Mouse (Mus musculus) limb, embryonic 15.5 days (tissue): Measurements from ENCODE around the gene Ssc5d. TPM values are rescaled to one million over a fixed set of nuclear protein-coding genes. Genes with fewer than 3 reads are reported as not detected.

Experiments
- ATAC-seq: fragments of 200-750 bp; cut with Nextera tagmentation; 2 replicates; pipeline ENCODE4 v1.8.0; 2017; ENCODE audit warnings: low read depth, moderate TSS enrichment; ENCODE audit not compliant: insufficient number of reproducible peaks, low FRiP score, low TSS enrichment
- H3K27ac ChIP-seq: fragments of 300-500 bp; sonication (generic); 2 replicates; pipeline ENCODE4 v1.5.1; 2015; ENCODE audit warnings: moderate library complexity, mild to moderate bottlenecking, inconsistent platforms
- H3K27me3 ChIP-seq: fragments of 300-500 bp; sonication (generic); 2 replicates; pipeline ENCODE4 v1.6.1; 2015; ENCODE audit warnings: inconsistent platforms
- H3K36me3 ChIP-seq: fragments of 300-500 bp; sonication (generic); 2 replicates; pipeline ENCODE4 v1.6.1; 2015; ENCODE audit warnings: inconsistent platforms
- H3K4me1 ChIP-seq: fragments of 300-500 bp; sonication (generic); 2 replicates; pipeline ENCODE4 v1.6.1; 2015; ENCODE audit warnings: inconsistent platforms
- H3K4me2 ChIP-seq: fragments of 300-500 bp; sonication (generic); 2 replicates; pipeline ENCODE4 v1.6.1; 2015; ENCODE audit warnings: mild to moderate bottlenecking, inconsistent platforms
- H3K4me3 ChIP-seq: fragments of 300-500 bp; sonication (generic); 2 replicates; pipeline ENCODE4 v1.5.1; 2015; ENCODE audit warnings: mild to moderate bottlenecking, inconsistent platforms
- H3K9ac ChIP-seq: fragments of 300-500 bp; sonication (generic); 2 replicates; pipeline ENCODE4 v1.6.1; 2015; ENCODE audit warnings: inconsistent platforms
- H3K9me3 ChIP-seq: fragments of 300-500 bp; sonication (generic); 2 replicates; pipeline ENCODE4 v1.6.1; 2016; ENCODE audit warnings: inconsistent platforms
- WGBS: fragments of 180-500 bp; shearing (Covaris S2); methylation state at CpG from one replicate; pipeline ENCODE4 v1.1.7; 2015; 5-methylcytosine and 5-hydroxymethylcytosine counted together
- polyA plus RNA-seq: library from polyadenylated mRNA; unstranded; fragments of >200 nt; fragmentation: Nextera tagmentation; extraction: Ambion mirVana; gene quantifications from 2 replicates; pipeline ENCODE4 v1.2.1, GENCODE M21; 2015

Gene Ssc5d
- polyA plus RNA-seq, 1 experiment from 2014 or later = 15.6 TPM

DNA sequence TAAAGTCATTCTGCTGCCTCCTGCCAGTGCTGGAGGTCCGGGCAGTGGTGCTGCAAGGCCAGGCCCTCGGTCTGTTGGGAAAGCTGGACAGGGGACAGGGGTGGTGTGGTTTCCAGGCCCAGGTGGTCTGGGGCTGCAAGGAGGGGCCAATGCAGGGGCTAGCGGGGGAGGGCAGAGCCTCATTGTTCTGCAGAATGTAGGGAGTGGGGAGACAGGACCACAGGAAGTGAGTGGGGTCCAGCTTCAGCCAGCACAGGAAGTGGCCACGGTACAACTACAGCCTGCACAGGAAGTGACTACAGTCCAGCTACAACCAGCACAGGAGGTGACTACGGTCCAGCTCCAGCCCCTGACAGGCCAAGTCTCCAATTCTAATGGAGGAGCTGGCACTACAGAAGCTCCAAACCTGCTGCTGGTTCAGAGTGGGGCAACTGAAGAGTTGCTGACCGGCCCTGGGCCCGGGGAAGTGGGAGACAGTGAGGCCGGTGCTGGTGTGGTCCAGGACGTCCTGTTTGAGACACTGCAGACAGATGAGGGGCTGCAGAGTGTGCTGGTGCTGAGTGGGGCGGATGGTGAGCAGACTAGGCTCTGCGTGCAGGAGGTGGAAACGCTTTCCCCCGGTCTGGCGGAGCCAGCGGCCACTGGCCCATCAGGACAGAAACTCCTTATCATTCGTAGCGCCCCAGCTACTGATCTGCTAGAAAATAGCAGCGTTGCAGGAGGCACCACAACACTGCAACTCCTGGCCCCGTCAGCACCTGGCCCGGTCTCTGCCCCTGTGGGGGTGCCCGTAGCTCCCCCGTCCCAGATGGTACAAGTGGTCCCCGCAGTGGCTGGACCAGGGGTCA lies 4.4 kb upstream of the Ssc5d start:
- no peak overlapping the region for H3K9ac ChIP-seq
- peak overlapping the region; percentile 91 for H3K27ac ChIP-seq
- no peak overlapping the region for H3K4me2 ChIP-seq
- H3K9me3 ChIP-seq = no peaks in the 10 kb centered on the region
- 61% methylated on average over 23 of the region's 23 CpGs for WGBS
- H3K27me3 ChIP-seq = no peaks in the 10 kb centered on the region
- ATAC-seq = no peak
- H3K4me1 ChIP-seq = peaks cover 60% of the 10 kb centered on the region
- H3K4me3 ChIP-seq = no peak overlapping the region
- peaks cover 37% of the 10 kb centered on the region for H3K36me3 ChIP-seq

DNA sequence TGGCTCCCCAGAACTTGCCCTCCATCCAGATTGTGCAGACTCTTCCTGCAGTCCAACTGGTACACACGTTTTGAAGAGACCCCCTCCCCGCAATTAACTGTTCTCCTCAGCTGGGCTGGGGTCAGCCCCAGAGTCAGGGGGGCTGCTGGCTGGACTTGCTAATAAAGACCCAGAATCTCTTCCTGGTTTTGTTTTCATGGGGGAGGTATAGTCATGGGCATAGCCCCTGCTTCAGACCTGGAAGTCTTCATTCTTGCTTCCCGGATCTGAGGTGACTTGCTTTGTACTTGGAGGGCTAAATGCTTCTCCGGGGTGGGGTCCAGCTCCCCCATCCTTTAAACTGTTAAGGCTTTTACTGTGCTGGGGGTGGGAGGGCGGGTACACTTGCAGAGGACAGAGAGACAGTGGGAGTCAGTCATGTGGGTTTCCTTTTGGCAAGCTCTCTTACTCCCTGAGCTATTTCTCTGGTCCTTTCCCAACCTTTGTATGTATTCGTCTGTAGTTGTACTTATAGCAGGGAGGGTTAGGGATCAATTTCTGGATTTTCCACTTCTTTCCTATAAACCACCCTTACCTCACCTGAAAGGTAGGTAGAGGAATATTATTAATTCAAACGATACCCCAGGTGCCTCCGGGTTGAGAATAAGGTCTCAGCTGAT lies 3.6 kb upstream of the Ssc5d start, which contains the start of gene Nat14:
TSS of gene Nat14 (plus strand) at position 205 of the 659 bp plus-strand sequence.
- 29% methylated on average over 8 of the region's 8 CpGs for WGBS
- peaks cover 60% of the 10 kb centered on the region for H3K4me1 ChIP-seq
- H3K9ac ChIP-seq = 0 out of 2 replicates have a peak within 1 kb of the TSS, but pooled peaks have one; percentile 11
- no peak for ATAC-seq
- peak within 1 kb of the TSS; percentile 31 for H3K4me3 ChIP-seq
- peak within 1 kb of the TSS; percentile 91 for H3K27ac ChIP-seq
- H3K27me3 ChIP-seq = no peaks in the 10 kb centered on the region
- H3K4me2 ChIP-seq = peak within 1 kb of the TSS; percentile 66
- no peaks in the 10 kb centered on the region for H3K9me3 ChIP-seq
- H3K36me3 ChIP-seq = peaks cover 37% of the 10 kb centered on the region

DNA sequence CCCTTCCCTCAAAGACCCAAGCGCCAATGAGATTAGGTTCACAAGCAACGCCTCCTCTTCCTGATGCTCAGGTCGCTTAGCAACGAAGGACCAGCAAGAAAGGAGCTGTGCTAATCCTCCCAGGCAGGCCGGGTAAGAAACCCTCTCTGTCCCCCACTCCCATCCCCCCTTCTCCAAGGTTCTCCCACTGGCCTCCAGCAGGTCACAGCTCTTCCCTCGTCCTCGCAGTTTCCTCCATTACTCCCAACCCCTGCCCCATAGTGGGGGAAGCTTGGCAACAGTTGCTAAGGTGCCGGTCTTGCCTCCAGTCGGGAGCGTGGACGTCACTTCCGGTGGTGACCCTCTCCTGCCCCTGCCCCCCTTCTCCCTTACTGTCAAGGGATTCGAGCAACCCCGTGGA lies 3.1 kb upstream of the Ssc5d start:
- 3% methylated on average over 14 of the region's 14 CpGs for WGBS
- no peak for ATAC-seq

DNA sequence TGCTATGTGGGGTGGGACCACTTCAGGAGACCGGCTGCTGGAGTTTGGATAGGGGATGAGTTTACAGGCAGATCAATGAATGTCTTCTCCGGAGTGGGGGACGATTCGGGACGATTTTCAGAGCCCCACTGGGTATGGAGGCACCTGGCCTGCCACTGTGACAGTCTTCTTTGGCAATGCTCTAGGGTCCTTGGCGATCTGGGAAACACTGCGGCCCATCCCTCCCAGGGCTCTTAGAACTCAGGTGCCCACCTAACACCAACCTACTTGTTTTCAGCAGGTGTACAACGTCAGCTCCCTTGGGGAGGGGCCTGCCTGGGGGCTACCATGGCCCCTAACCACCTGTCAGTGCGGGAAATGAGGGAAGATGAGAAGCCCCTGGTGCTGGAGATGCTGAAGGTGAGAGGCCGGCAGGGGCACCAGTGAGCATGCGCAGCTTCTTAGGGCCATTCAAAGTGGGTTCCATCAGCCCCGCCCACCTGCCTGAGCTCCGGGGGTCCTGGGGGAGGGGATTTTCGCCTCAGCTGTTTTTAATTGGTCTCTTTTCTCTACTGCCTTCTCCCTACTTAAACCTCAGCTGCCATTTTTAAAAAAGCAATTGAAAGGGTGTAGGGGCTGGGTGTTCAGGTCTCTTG lies 2.5 kb upstream of the Ssc5d start:
- 1% methylated on average over 14 of the region's 14 CpGs for WGBS
- peaks cover 65% of the 10 kb centered on the region for H3K4me1 ChIP-seq

More for the DNA sequence above, 3.1 kb upstream of the Ssc5d start:
- no peaks in the 10 kb centered on the region for H3K9me3 ChIP-seq
- peaks cover 65% of the 10 kb centered on the region for H3K4me1 ChIP-seq
- peak overlapping the region; percentile 91 for H3K27ac ChIP-seq
- H3K36me3 ChIP-seq = peaks cover 37% of the 10 kb centered on the region
- peak overlapping the region; percentile 31 for H3K4me3 ChIP-seq
- 0 out of 2 replicates have a peak overlapping the region, but pooled peaks have one; percentile 11 for H3K9ac ChIP-seq
- H3K27me3 ChIP-seq = no peaks in the 10 kb centered on the region
- peak overlapping the region; percentile 66 for H3K4me2 ChIP-seq

DNA sequence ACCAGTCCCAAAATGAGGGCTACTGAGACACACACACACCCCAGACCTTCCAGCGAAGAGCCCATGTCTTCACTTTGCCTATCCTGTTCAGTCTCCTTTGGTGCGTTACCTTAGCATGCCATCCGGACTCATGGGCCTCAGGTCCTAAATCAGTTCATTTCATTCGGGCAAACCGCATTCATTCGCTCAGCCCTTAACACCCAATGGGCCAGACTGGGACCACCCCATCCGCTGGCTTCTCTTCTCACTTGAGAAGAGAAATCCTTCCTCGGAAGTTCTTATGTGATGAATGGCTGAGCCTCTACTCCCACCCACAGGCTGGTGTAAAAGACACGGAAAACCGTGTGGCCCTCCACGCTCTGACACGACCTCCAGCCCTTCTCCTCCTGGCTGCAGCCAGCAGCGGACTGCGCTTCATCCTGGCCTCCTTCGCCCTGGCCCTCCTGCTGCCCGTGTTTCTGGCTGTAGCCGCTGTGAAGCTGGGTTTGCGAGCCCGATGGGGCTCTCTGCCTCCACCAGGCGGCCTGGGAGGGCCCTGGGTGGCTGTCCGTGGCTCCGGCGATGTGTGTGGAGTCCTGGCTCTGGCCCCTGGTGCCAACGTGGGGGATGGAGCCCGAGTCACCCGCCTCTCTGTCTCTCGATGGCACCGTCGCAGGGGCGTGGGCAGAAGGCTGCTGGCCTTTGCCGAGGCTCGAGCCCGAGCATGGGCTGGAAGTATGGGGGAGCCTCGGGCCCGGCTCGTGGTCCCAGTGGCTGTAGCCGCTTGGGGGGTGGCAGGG lies 1.8 kb upstream of the Ssc5d start:
- H3K9me3 ChIP-seq = no peaks in the 10 kb centered on the region
- H3K4me3 ChIP-seq = peak overlapping the region; percentile 31
- peaks cover 30% of the 10 kb centered on the region for H3K36me3 ChIP-seq
- H3K4me2 ChIP-seq = peak overlapping the region; percentile 66
- peak overlapping the region; percentile 91 for H3K27ac ChIP-seq
- H3K4me1 ChIP-seq = peaks cover 67% of the 10 kb centered on the region
- H3K9ac ChIP-seq = peak overlapping the region; percentile 21; the same call in 1 of the 2 replicates
- H3K27me3 ChIP-seq = no peaks in the 10 kb centered on the region
- ATAC-seq = no peak
- 6% methylated on average over 37 of the region's 37 CpGs for WGBS

More for the DNA sequence above, 2.5 kb upstream of the Ssc5d start:
- peaks cover 37% of the 10 kb centered on the region for H3K36me3 ChIP-seq
- H3K4me3 ChIP-seq = peak overlapping the region; percentile 31
- H3K27me3 ChIP-seq = no peaks in the 10 kb centered on the region
- H3K4me2 ChIP-seq = peak overlapping the region; percentile 66
- 0 out of 2 replicates have a peak overlapping the region, but pooled peaks have one; percentile 11 for H3K9ac ChIP-seq
- ATAC-seq = no peak
- no peaks in the 10 kb centered on the region for H3K9me3 ChIP-seq
- peak overlapping the region; percentile 91 for H3K27ac ChIP-seq

DNA sequence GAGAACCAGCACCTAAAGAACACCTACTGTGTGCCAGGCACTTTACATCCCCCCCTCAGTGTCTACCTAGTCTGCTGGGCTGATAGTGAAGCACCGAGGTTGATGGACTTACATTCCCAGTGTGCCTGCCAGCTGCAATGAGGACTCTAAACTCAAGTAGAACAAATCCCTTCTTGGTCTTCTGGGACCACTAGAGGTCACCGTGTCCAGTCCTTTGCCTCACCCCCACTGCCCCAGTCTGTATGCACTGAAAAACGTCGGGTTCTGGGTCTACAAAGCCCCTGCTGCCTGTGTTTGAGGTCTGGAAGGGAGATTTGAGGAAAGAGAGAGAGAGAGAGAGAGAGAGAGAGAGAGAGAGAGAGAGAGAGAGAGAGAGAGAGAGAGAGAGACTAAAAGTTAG lies 1.1 kb upstream of the Ssc5d start:
- Histone ChIP-seq H3K9me3 (no peaks in the 10 kb centered on the region), H3K4me1 (peaks cover 67% of the 10 kb centered on the region), H3K4me2 (peak overlapping the region; percentile 66), H3K36me3 (peaks cover 22% of the 10 kb centered on the region), H3K27ac (peak overlapping the region; percentile 91), H3K9ac (no peak overlapping the region), H3K4me3 (0 out of 2 replicates have a peak overlapping the region, but pooled peaks have one; percentile 31), H3K27me3 (no peaks in the 10 kb centered on the region)
- WGBS = 2% methylated on average over 4 of the region's 4 CpGs
- no peak for ATAC-seq

DNA sequence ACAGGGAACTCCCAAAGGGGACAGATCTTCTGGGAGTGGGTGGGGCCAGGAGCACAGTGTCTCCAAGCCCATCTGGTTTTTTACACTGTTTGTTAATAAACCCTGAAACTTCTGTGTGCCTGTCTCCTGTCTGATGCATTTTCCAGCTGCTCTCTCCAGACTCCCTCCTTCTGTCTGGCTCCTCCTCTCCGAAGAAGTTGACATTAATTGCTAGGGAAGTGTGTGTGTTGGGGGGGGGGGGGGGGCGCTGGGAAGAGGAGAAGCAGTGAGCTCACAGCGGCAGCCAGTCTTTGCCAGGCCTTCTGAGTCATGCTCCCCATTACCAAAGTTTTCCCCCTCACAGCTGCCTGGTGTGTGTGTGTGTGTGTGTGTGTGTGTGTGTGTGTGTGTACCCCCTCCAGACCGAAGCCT lies 689 bp upstream of the Ssc5d start:
- no peaks in the 10 kb centered on the region for H3K27me3 ChIP-seq

DNA sequence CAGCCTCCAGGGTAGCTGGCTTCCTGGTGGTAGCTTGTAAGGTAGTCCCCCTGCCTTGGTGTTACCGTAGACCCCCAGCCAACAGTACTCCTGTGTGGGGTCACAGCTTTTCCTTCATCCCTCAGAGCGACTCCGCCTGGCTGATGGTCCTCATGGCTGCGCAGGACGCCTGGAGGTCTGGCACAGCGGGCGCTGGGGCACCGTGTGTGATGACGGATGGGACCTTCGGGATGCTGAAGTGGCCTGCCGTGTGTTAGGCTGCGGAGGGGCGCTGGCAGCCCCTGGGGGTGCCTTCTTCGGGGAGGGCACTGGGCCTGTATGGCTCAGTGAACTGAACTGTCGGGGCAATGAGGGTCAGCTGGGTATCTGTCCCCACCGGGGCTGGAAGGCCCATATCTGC lies 1.3 kb downstream of the Ssc5d start:
- no peak overlapping the region for H3K9ac ChIP-seq

More for the DNA sequence above, 689 bp upstream of the Ssc5d start:
- Histone ChIP-seq H3K4me2 (peak overlapping the region; percentile 66), H3K4me3 (no peak overlapping the region), H3K27ac (peak overlapping the region; percentile 91), H3K9me3 (no peaks in the 10 kb centered on the region), H3K4me1 (peaks cover 67% of the 10 kb centered on the region), H3K9ac (no peak overlapping the region), H3K36me3 (peaks cover 18% of the 10 kb centered on the region)
- ATAC-seq = peak; percentile 68
- 3% methylated on average over 2 of the region's 4 CpGs for WGBS

DNA sequence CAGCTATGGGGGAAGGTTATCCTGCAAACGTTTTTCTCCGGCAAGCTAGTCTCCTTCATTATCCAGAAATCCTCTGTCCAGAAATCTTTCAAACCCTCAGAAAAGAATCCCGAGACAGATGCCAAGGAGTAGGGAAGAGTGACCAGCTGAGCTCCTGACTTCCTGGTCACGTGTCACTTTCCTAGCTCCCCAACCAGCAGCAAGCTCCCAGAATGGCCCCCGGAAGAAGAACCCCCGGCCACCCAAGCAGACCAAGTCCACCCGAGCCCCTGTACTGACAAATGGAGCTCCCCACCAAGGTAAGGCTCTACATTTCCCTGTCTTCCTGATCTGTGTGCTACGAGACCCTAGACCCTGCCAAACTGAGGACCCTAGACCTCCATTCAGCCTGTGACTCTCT lies 2.1 kb downstream of the Ssc5d start:
- peaks cover 49% of the 10 kb centered on the region for H3K4me1 ChIP-seq

More for the DNA sequence above, 1.3 kb downstream of the Ssc5d start:
- Histone ChIP-seq H3K36me3 (no peaks in the 10 kb centered on the region), H3K4me3 (peak overlapping the region; percentile 12), H3K27ac (peak overlapping the region; percentile 91; the same call in 1 of the 2 replicates), H3K9me3 (no peaks in the 10 kb centered on the region), H3K4me2 (peak overlapping the region; percentile 66; the same call in 1 of the 2 replicates), H3K4me1 (peaks cover 58% of the 10 kb centered on the region), H3K27me3 (no peaks in the 10 kb centered on the region)
- WGBS = 66% methylated on average over 16 of the region's 16 CpGs
- ATAC-seq = no peak

DNA sequence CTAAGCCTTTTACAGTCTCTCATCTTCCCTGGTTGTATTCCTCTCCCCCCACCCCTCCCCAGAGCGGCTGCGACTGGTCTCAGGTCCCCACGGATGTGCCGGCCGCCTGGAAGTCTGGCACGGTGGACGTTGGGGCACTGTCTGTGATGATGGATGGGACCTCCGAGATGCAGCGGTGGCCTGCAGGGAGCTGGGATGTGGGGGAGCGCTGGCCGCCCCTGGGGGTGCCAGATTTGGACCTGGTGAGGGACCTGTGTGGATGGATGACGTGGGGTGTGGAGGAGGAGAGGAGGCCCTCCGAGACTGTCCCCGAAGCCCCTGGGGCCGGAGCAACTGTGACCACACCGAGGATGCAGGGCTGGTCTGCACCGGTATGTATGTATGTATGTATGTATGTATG lies 2.7 kb downstream of the Ssc5d start:
- Histone ChIP-seq H3K36me3 (no peaks in the 10 kb centered on the region), H3K27ac (no peak overlapping the region), H3K4me1 (peaks cover 43% of the 10 kb centered on the region), H3K4me3 (no peak overlapping the region), H3K9ac (no peak overlapping the region), H3K4me2 (no peak overlapping the region), H3K27me3 (no peaks in the 10 kb centered on the region), H3K9me3 (no peaks in the 10 kb centered on the region)
- ATAC-seq = no peak
- WGBS = 70% methylated on average over 17 of the region's 17 CpGs

More for the DNA sequence above, 2.1 kb downstream of the Ssc5d start:
- Histone ChIP-seq H3K27me3 (no peaks in the 10 kb centered on the region), H3K4me2 (peak overlapping the region; percentile 66; the same call in 1 of the 2 replicates), H3K27ac (peak overlapping the region; percentile 47; the same call in 1 of the 2 replicates), H3K4me3 (no peak overlapping the region), H3K36me3 (no peaks in the 10 kb centered on the region), H3K9me3 (no peaks in the 10 kb centered on the region), H3K9ac (no peak overlapping the region)
- ATAC-seq = no peak
- 55% methylated on average over 8 of the region's 8 CpGs for WGBS

DNA sequence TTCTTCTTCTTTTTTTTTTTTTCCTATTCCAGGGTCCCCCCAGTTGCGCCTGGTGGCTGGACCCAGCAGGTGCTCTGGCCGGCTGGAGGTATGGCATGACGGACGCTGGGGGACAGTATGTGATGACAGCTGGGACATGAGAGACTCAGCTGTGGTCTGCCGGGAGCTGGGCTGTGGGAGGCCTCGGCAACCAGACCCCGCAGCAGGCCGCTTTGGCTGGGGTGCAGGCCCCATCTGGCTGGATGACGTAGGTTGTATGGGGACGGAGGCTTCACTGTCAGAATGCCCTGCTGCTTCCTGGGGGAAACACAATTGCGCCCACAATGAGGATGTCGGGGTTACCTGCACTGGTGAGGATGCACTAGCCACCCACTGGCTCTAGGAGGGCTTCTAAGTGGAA lies 7.5 kb downstream of the Ssc5d start:
- no peak overlapping the region for H3K4me3 ChIP-seq
- H3K36me3 ChIP-seq = no peaks in the 10 kb centered on the region
- H3K27me3 ChIP-seq = no peaks in the 10 kb centered on the region
- H3K27ac ChIP-seq = no peak overlapping the region
- H3K4me1 ChIP-seq = 0 out of 2 replicates have a peak, but pooled peaks cover 2% of the 10 kb centered on the region
- no peaks in the 10 kb centered on the region for H3K9me3 ChIP-seq
- no peak overlapping the region for H3K4me2 ChIP-seq
- no peak overlapping the region for H3K9ac ChIP-seq
- WGBS = 71% methylated on average over 12 of the region's 12 CpGs
- no peak for ATAC-seq
